In genomic region chr11:119250998-119251397, GRCm38 (mm10) we compare ENCODE assay signal across 32 mouse cellular contexts. TPM values are rescaled to one million over a fixed set of nuclear protein-coding genes. Genes with fewer than 3 reads are reported as not detected.
DNase-seq lines count a peak whose midpoint lies in the region; ATAC-seq lines count a peak whose summit lies in the region.
"Had no signal": no experiment of that assay in that cellular context is flagged by ENCODE, and none has a peak within 500 bp of the region (broad histone marks: within the 10 kb centered on the region; RNA-seq: fewer than 3 reads in every experiment).

No protein-coding gene starts in this region.

- intact Hi-C loops in heart, postnatal 25 days (cut with DNase I): no loop called here

- no peaks in the 10 kb centered on the region; the same call in 1 of the 2 replicates for H3K27me3 ChIP-seq in limb, embryonic 12.5 days
- H3K27me3 ChIP-seq: embryonic facial prominence, embryonic 13.5 days; intestine, embryonic 15.5 days; midbrain, embryonic 13.5 days; neural tube, embryonic 12.5 days had no signal

- WGBS in limb, embryonic 12.5 days: 26% methylated on average over 17 of the region's 17 CpGs

- H3K4me1 ChIP-seq in limb, embryonic 12.5 days (replicated peaks): peaks cover 34% of the 10 kb centered on the region

- H3K36me3 ChIP-seq in limb, embryonic 12.5 days: no peaks in the 10 kb centered on the region
- H3K36me3 ChIP-seq: embryonic facial prominence, embryonic 13.5 days; intestine, embryonic 15.5 days; liver, embryonic 15.5 days; lung, embryonic 15.5 days; neural tube, embryonic 12.5 days had no signal

- H3K9me3 ChIP-seq in limb, embryonic 12.5 days: no peaks in the 10 kb centered on the region
- H3K9me3 ChIP-seq: embryonic facial prominence, embryonic 13.5 days; forebrain, embryonic 10.5 days; intestine, embryonic 15.5 days; liver, embryonic 15.5 days; lung, embryonic 15.5 days; megakaryocyte, embryonic 14.5 days; midbrain, embryonic 13.5 days; neural tube, embryonic 12.5 days had no signal

- H3K9ac ChIP-seq in limb, embryonic 12.5 days (replicated peaks): no peak overlapping the region
- H3K9ac ChIP-seq: embryonic facial prominence, embryonic 13.5 days; intestine, embryonic 15.5 days; liver, embryonic 15.5 days; lung, embryonic 15.5 days; midbrain, embryonic 13.5 days; neural tube, embryonic 12.5 days had no signal

- H3K27ac ChIP-seq in limb, embryonic 12.5 days: no peak overlapping the region
- H3K27ac ChIP-seq: embryonic facial prominence, embryonic 13.5 days; forebrain, embryonic 10.5 days; gastrocnemius, adult 2 months; intestine, embryonic 15.5 days; kidney, postnatal 0 days; liver, embryonic 15.5 days; lung, embryonic 15.5 days; midbrain, embryonic 13.5 days; neural tube, embryonic 12.5 days had no signal

- peak; percentile 47 to 49 for DNase-seq in kidney, postnatal 4 days
- no peak for DNase-seq in kidney, postnatal 25 days
- DNase-seq in thymus, postnatal 10 days (ENCODE audit: low spot score in 2 of 2): peak; percentile 47 to 56
- DNase-seq in thymus, postnatal 36 days: no peak
- DNase-seq in embryo, embryonic 11 days: peak; percentile 52
- DNase-seq in heart, postnatal 25 days (ENCODE audit: low spot score): no peak
- DNase-seq in layer of hippocampus, adult 9-10 months (ENCODE audit: low spot score): no peak
- DNase-seq: adrenal gland, adult 8-10 months; cerebellum, adult 2 months; cerebellum, postnatal 14 days; gastrocnemius, adult 2 months; gastrocnemius, postnatal 36 days; heart, adult 18-20 months; heart, postnatal 4 days; kidney, adult 2 months; left cerebral cortex, postnatal 4 days; lung, postnatal 4 days had no signal

- no peak overlapping the region for H3K4me3 ChIP-seq in limb, embryonic 12.5 days (replicated peaks)
- H3K4me3 ChIP-seq: embryonic facial prominence, embryonic 13.5 days; forebrain, embryonic 10.5 days; gastrocnemius, adult 2 months; intestine, embryonic 15.5 days; liver, embryonic 15.5 days; lung, embryonic 15.5 days; megakaryocyte, embryonic 14.5 days; midbrain, embryonic 13.5 days; neural tube, embryonic 12.5 days had no signal

- no peak for ATAC-seq in limb, embryonic 12.5 days (ENCODE audit: insufficient number of reproducible peaks, insufficient read depth, low FRiP score, low TSS enrichment, low read depth)
- ATAC-seq: forebrain, embryonic 16.5 days; hindbrain, embryonic 16.5 days; intestine, embryonic 15.5 days; midbrain, embryonic 13.5 days had no signal

- H3K4me2 ChIP-seq in limb, embryonic 12.5 days: peak overlapping the region; percentile 23; the same call in 1 of the 2 replicates
- H3K4me2 ChIP-seq: heart, embryonic 11.5 days; intestine, embryonic 15.5 days; liver, embryonic 15.5 days; lung, embryonic 15.5 days; midbrain, embryonic 13.5 days had no signal

RNA-seq across cellular contexts. Expression of gene Gaa, which starts 16.7 kb away (rescaled TPM):
- polyA plus RNA-seq in limb, embryonic 12.5 days (2016; fragmentation: Nextera tagmentation; extraction: Ambion mirVana): 39.4 and 43.4 TPM in 2 replicates
- total RNA-seq in heart, postnatal 25 days (2021): 10 to 100 TPM; 69.6 to 73.2 TPM

RNA-seq across cellular contexts. Expression of gene Ccdc40, which starts 22.6 kb away (rescaled TPM):
- 8.7 and 8.8 TPM in 2 replicates for polyA plus RNA-seq in limb, embryonic 12.5 days (2016; fragmentation: Nextera tagmentation; extraction: Ambion mirVana)
- total RNA-seq in heart, postnatal 25 days (2021): not detected
- total RNA-seq: gastrocnemius, adult 2 months; gastrocnemius, postnatal 36 days had no signal
- polyA plus RNA-seq: liver, adult 2 months had no signal

RNA-seq across cellular contexts. Expression of gene Tbc1d16, which starts 22.7 kb away (rescaled TPM):
- 17.4 and 22.2 TPM in 2 replicates for polyA plus RNA-seq in limb, embryonic 12.5 days (2016; fragmentation: Nextera tagmentation; extraction: Ambion mirVana)
- 10 to 100 TPM; 65.1 to 66.4 TPM for total RNA-seq in heart, postnatal 25 days (2021)

RNA-seq across cellular contexts. Expression of gene Eif4a3, which starts 48.9 kb away (rescaled TPM):
- 390 and 396 TPM in 2 replicates for polyA plus RNA-seq in limb, embryonic 12.5 days (2016; fragmentation: Nextera tagmentation; extraction: Ambion mirVana)
- total RNA-seq in heart, postnatal 25 days (2021): 10 to 100 TPM; 64.8 to 67.6 TPM

RNA-seq across cellular contexts. Expression of gene Card14, which starts 56.6 kb away (rescaled TPM):
- 0.27 and 0.56 TPM in 2 replicates for polyA plus RNA-seq in limb, embryonic 12.5 days (2016; fragmentation: Nextera tagmentation; extraction: Ambion mirVana)
- under 1 TPM; 0.08 to 0.10 TPM for total RNA-seq in heart, postnatal 25 days (2021)
- total RNA-seq: heart, adult 18-20 months had no signal
- polyA plus RNA-seq: C2C12; forebrain, embryonic 10.5 days had no signal

Comparison
In these comparisons a context has a peak if more than half of its experiments do, and no peak if none do; other contexts are left out.
1. DNase-seq: peak in kidney, postnatal 4 days (2 of 2), thymus, postnatal 10 days (2 of 2) and embryo, embryonic 11 days (single experiment); none in kidney, postnatal 25 days (0 of 2), thymus, postnatal 36 days (0 of 2), heart, postnatal 25 days (single experiment) and layer of hippocampus, adult 9-10 months (single experiment).